Mouse (Mus musculus): Measurements from ENCODE around the gene Dnmbp.
A peak's percentile ranks its signal among the peaks of the same experiment; 100 is the strongest.

Gene Dnmbp

GRCm38 (mm10) chr19:43877364-43877763, 62.6 kb downstream of the Dnmbp start:
- no peak for DNase-seq (ENCODE audit: low spot score)

DNA sequence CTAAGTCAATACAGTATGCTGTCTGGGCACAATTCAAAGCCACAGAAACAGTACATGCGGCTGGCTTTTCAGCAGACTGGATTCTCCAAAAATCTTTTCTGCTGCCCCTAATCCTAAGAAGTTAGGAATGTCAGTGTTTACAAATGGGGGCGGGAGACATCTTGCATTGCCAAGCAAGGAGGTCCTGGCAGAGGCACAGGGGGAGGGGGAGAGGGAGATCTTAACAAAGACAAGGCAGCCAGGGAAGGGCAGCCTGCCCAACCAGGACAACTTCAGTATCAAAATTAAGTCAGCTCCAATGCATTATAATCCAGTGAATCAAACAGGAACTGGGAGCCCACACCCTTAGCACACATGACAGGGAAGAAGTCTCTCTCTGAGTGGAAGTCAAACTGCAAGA, 64.0 kb downstream of the Dnmbp start:
- no peak for DNase-seq (ENCODE audit: low spot score)

GRCm38 (mm10) chr19:43874351-43874750, 65.6 kb downstream of the Dnmbp start:
- no peak for DNase-seq (ENCODE audit: low spot score)

DNA sequence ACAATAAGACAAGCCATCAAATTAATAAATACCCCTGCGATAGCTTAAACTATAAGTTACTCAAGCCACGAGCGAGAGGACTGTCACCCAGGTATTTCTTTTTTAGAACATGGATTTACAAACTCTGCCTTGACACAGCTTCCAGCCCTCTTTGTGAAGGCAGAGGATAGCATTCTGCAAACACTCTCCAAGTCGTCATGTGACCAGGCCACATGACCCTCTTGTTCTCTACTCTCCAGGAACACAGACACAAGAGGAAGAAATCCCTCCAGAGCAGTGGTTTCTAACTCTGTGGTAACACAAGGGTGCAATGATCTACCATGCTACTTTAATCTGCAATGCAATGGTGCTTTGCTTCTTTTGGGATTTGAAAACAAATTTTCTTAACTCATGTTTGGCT, 69.6 kb downstream of the Dnmbp start:
- DNase-seq (ENCODE audit: low spot score) = no peak

- DNase-seq (ENCODE audit: low spot score) = no peak
Measured at GRCm38 (mm10) chr19:43857347-43857746, 82.6 kb downstream of the Dnmbp start.

DNA sequence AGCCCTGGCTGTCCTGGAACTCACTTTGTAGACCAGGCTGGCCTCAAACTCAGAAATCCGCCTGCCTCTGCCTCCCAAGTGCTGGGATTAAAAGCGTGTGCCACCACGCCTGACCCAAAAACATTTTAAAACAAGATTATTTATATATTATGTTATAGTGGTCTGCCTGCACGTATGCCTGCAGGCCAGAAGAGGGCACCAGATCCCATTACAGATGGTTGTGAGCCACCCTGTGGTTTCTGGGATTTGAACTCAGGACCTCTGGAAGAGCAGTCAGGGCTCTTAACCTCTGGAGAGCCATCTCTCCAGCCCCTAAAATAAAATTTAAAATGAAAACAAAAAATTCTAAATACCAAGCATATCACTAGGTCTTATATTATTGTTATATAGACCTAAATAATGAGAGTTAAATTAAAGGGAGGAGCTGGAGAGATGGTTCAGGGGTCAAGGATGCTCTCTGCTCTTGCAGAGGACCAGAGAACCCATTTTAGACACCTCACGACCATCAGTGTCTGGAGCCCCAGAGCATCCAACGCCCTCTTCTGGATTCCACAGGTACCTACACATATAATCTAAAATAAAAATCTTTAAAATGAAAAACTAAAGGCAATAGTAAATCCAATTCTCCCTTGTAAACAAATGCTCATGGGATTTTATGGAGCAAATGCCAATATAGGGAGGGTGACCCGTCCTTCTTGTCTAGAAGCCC, 87.0 kb downstream of the Dnmbp start:
- DNase-seq (ENCODE audit: low spot score) = no peak

GRCm38 (mm10) chr19:43851996-43852630, 87.9 kb downstream of the Dnmbp start:
- DNase-seq (ENCODE audit: low spot score) = no peak

GRCm38 (mm10) chr19:43850026-43850425, 90.0 kb downstream of the Dnmbp start:
- no peak for DNase-seq (ENCODE audit: low spot score)

GRCm38 (mm10) chr19:43847966-43848365, 92.0 kb downstream of the Dnmbp start:
- DNase-seq (ENCODE audit: low spot score) = no peak

DNA sequence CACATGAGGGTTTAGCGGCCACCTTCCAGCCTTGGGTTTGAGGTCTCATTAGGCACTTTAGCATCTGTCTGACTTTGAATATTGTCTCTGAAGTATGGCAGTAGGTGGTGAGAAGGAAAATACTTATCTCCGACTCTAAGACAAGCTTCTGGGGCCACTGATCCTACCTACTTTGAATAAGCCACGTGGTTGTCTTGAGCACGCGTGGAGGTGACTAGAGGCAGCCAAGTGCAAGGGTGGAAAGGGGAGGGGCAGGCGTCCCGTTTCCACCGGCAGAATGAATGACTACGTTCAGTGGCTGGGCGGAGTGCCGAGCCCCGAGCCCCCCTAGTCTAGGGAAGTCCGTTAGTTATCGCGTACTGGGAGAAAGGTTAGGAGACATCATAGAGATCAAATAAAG, 92.9 kb downstream of the Dnmbp start:
- DNase-seq (ENCODE audit: low spot score) = no peak

GRCm38 (mm10) chr19:43845331-43845908, 94.6 kb downstream of the Dnmbp start:
- no peak for DNase-seq (ENCODE audit: low spot score)

DNA sequence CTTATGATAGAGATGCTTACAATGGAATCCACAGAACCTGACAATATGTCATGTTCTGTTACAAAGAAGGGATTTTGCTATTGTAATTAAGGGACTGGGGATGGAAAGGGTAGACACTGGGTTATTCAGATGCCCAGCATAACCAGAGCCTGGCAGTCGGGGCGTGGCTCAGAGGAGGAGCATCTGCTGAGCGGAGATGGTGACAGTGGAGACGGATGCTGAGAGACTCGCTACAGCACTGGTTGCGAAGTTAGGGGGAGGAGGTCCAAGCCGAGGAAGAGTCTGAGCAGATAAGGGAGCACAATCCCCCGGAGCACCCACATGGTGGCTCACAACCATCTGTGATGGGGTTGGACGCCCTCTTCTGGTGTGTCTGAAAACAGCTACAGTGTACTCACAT, 96.8 kb downstream of the Dnmbp start:
- DNase-seq (ENCODE audit: low spot score) = no peak

DNA sequence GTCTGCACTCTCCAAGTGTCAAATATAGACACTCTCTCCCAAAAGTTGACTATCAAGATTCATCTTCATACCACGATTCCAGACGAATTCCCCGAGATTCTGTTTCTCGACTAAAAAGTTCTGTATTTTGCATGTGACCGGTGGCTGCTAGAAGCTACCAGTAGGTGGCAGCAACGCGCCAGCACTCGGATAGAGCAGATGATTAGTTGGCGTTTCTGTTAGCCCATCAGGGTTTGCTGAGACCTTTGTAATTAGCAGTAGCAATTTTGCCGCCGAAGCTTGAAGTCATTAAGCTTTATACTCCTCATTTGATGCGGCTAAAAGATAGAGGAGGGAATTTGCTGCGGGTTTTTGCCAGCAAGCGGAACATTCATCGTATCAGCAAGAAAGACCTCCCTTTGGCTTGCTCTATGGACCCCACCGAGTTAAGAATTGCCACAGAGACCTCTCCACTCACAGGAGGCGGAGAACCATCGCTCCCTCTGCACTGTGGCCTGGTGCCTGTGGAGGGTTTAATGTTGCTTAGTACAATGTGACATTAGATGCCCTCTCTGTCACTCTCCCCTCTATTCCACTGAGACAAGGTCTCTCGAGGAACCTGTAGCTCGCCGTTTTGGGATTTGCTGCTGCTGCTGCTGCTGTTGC, 107.4 kb downstream of the Dnmbp start:
- DNase-seq (ENCODE audit: low spot score) = peak; percentile 61

GRCm38 (mm10) chr19:43826855-43827254, 113.1 kb downstream of the Dnmbp start:
- DNase-seq (ENCODE audit: low spot score) = no peak

- no peak for DNase-seq (ENCODE audit: low spot score)
Measured at GRCm38 (mm10) chr19:43815661-43816414, 124.2 kb downstream of the Dnmbp start.

GRCm38 (mm10) chr19:43813315-43813714, 126.7 kb downstream of the Dnmbp start:
- no peak for DNase-seq (ENCODE audit: low spot score)

- no peak for DNase-seq (ENCODE audit: low spot score)
Measured at GRCm38 (mm10) chr19:43811419-43811818, 128.6 kb downstream of the Dnmbp start.

DNA sequence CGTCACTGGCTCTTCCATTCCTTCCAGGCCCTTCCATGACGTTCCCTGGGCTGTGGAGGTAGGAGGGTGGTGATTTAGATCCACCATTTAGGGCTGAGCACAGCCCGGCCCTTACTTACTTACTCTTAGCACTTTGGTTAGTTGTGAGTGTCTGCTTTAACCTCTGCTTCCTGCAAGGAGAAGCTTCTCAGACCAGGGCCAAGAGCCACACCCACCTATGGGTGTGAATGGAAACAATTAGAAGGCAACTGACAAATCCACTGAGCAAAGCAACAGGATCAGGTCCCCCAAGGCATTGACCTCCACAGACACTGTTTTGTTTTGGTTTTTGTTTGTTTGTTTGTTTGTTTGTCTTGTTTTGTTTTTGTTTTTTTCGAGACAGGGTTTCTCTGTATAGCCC, 130.7 kb downstream of the Dnmbp start:
- no peak for DNase-seq (ENCODE audit: low spot score)

DNA sequence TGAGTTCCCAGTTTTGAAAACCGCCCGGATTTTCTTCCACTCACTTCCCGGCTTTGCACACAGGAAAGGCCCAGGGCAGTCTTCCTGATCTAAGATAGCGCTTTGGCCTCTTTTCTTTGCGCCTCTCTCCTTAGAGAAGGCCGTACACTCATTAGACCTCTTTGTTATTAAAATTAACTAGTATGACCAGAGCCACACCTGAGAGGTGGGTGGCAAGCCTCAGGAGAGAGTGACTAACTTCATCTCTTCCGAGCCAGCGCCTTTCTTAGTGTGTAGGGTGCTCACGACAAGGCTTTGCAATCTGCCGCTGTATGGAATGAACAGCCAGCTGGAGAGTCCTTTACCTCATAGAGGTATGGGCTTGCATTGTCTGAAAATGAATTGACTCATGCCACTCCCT, 136.1 kb downstream of the Dnmbp start:
- DNase-seq (ENCODE audit: low spot score) = no peak

DNA sequence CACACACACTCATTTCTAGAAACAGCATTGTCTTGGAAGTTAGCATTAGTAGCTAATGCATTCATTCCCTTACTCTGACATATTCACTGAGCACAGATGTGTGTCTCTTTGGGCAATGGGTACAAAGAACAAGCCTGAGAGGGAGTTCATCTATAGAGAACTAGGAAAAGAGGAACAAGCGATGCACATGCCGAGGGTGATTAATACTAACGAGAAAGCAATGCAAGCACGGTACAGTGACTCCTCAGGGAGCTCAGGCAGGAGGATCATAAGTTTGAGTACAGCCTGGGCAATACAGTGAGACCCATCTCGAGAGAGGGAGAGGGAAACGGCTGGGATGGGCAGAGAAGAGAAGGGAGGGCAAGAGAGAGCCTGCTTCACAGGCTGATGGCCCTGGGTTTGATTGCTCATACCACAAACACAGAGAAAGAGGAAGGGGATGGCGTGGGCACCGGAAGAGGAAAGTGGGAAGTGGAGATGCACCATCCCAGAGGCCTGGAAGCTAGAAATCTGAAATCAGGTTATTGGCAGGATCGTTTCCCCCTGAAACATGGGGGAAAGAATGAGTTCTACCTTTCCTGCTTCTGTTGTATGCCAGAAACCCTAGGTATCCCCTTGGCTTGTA, 138.5 kb downstream of the Dnmbp start:
- no peak for DNase-seq (ENCODE audit: low spot score)

GRCm38 (mm10) chr19:43797216-43797615, 142.8 kb downstream of the Dnmbp start:
- no peak for DNase-seq (ENCODE audit: low spot score)

All from layer of hippocampus, adult 9-10 months (tissue).